Mouse (Mus musculus): ENCODE measurements around the gene Tns2.
"Not testable (repeated sequence)": the region's sequence is repeated elsewhere in the genome, so short reads cannot be mapped to it uniquely, and the experiment has no call there.

The Tns2 gene

GRCm38 (mm10) chr15:102100161-102100981 is at the start of gene Tns2:
Gene Tns2, plus strand, starts transcription at chr15:102100413.
- DNase-seq (ENCODE audit: low read depth, low spot score) = peak; percentile 84

- peak; percentile 84 for DNase-seq (ENCODE audit: low read depth, low spot score)
Measured at GRCm38 (mm10) chr15:102051920-102052683, 48.1 kb upstream of the Tns2 start.

- no peak for DNase-seq (ENCODE audit: low read depth, low spot score)
Measured at GRCm38 (mm10) chr15:102056495-102057174, 43.6 kb upstream of the Tns2 start.

GRCm38 (mm10) chr15:102065661-102066325 is 34.4 kb upstream of the Tns2 start:
- peak; percentile 95 for DNase-seq (ENCODE audit: low read depth, low spot score)

GRCm38 (mm10) chr15:102070476-102071467 is 29.4 kb upstream of the Tns2 start:
- DNase-seq (ENCODE audit: low read depth, low spot score) = no peak

- DNase-seq (ENCODE audit: low read depth, low spot score) = no peak
Measured at GRCm38 (mm10) chr15:102072963-102073558, 27.2 kb upstream of the Tns2 start.

GRCm38 (mm10) chr15:102073559-102074069 is 26.6 kb upstream of the Tns2 start, which contains the start of gene Eif4b:
Gene Eif4b, plus strand, starts transcription at chr15:102073773.
- DNase-seq (ENCODE audit: low read depth, low spot score) = peak; percentile 100

GRCm38 (mm10) chr15:102074070-102074731 is 26.0 kb upstream of the Tns2 start:
- DNase-seq (ENCODE audit: low read depth, low spot score) = peak; percentile 86

- no peak for DNase-seq (ENCODE audit: low read depth, low spot score)
Measured at GRCm38 (mm10) chr15:102074876-102075585, 25.2 kb upstream of the Tns2 start.

GRCm38 (mm10) chr15:102077111-102077677 is 23.0 kb upstream of the Tns2 start:
- no peak for DNase-seq (ENCODE audit: low read depth, low spot score)

GRCm38 (mm10) chr15:102079221-102079620 is 21.0 kb upstream of the Tns2 start:
- peak; percentile 68 for DNase-seq (ENCODE audit: low read depth, low spot score)

- not testable (repeated sequence) for DNase-seq (ENCODE audit: low read depth, low spot score)
Measured at GRCm38 (mm10) chr15:102079924-102080323, 20.3 kb upstream of the Tns2 start.

GRCm38 (mm10) chr15:102080429-102080828 is 19.8 kb upstream of the Tns2 start:
- DNase-seq (ENCODE audit: low read depth, low spot score) = no peak

- DNase-seq (ENCODE audit: low read depth, low spot score) = no peak
Measured at GRCm38 (mm10) chr15:102082148-102082547, 18.1 kb upstream of the Tns2 start.

- peak; percentile 57 for DNase-seq (ENCODE audit: low read depth, low spot score)
Measured at GRCm38 (mm10) chr15:102083028-102083427, 17.2 kb upstream of the Tns2 start.

- DNase-seq (ENCODE audit: low read depth, low spot score) = peak; percentile 56
Measured at GRCm38 (mm10) chr15:102089914-102090585, 10.2 kb upstream of the Tns2 start.

GRCm38 (mm10) chr15:102091063-102091679 is 9.0 kb upstream of the Tns2 start:
- DNase-seq (ENCODE audit: low read depth, low spot score) = no peak
